Mouse (Mus musculus) spleen, adult 18-20 months (tissue): Measurements from ENCODE around the gene Mutyh.
"Not testable (repeated sequence)": the region's sequence is repeated elsewhere in the genome, so short reads cannot be mapped to it uniquely, and the experiment has no call there.

Source experiments
- DNase-seq, 2 experiments: peaks; one replicate each; pipeline ENCODE4 v3.0.0; 2022; ENCODE audit warnings: mixed read lengths in 2 of 2

Mutyh gene

GRCm38 (mm10) chr4:116820902-116821693, 13.6 kb downstream of the Mutyh start:
- DNase-seq: peak; percentile 14 to 55

DNA sequence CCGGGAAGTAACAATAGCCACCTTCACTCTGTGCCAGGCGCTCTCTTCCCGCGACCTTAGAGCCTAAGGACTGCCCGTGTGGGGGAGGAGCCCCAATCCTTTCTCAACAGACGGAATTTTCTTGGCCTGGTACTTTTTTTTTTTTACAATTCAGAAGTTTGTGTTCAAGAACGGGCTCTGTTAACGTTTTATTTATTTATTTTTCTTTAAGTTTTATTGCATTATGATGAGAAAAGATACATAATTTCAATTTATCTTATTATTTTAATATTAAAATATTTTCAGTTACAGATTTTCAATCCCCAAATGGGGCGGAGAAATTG, 14.1 kb downstream of the Mutyh start, which contains the start of gene Hpdl:
TSS of gene Hpdl (minus strand) at position 14 of the 323 bp plus-strand sequence.
- DNase-seq: no peak

DNA sequence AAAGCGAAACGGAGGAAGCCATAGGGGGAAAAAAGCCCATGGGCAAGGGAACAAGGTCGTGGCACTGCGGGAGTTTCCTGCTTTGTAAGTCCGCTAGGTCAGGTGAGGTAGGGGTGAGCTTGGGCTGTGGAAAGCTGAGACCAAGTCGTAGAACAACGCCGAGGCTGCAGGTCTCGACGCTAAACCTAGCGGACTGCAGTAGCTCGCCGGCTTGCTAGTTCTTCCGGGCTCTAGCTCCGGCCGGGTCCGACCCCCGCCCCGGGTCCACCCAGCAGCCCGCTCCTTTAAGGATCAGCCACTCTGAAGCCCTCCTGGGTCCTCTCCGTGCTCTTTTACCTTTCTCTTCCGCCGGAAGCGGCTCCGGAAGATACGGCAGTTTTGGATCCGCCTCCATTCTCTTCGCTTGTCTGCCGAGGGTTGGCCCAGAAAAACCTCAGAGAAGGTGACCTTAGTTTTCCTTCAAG, 17.1 kb downstream of the Mutyh start:
- DNase-seq: peak; percentile 46 to 63

DNA sequence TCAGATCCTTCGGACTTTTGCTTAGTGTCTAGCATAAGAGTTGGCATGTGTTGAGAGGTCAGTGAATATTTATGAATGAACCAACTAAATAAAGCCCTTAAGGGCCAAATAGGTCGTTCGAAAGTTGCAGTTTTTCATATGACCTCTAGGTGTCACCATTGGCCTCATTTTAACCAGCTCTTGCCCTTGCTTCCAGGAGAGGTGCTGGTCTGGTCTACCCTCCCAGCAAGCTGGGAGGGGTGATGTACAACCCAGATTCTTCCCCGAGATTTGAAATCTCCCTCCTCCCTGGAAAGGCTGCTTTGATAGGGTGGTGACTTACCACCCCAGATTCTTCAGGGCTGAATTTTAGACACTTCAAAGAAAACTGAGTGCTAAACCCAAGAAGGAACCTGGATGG, 20.3 kb downstream of the Mutyh start:
- DNase-seq: no peak

DNA sequence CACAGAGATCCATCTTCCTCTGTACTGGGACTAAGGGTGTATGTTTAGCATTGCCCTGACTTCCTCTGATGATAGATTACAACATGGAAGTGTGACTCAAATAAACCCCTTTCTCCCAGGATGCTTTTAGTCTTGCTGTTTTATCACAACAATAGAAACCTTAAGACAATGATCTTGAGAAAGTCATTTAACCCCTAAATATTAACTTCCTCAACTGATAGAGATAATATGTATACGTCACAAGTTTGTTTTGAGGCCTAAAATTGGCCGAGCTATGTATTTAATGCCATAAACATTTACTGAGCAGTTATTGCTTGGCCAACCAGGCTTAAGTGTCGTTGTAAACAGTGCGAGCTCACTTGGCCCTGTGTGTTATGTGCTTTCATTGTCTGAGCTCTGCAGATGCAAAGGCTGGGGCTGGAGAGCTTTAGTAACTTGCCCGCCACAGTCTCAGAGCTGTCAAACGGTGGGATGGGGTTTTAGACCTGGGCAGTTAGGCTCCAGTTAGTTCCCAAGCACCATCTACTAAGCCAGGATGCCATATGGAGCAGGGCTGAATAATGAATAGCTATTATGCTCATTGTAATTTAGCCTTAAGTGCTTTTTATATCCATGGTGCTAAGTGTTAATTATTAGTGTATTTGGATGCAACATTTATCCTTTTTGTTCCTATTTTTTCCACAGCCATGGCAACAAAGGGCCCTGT, 22.0 kb downstream of the Mutyh start:
- DNase-seq: no peak

DNA sequence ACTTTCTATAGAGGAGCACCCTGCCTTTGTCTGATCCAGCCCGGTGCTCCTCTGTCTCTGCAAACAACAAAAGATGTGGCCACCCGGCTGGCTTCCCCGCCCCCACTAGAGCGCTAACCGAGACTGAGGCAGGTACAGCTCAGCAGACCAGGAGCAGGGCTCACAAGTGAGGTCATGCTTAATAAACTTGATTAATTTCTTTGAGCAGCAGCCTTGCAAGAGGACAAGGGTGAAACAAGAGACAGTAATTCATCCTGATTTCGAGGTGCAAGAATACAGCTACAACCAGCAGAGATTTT, 22.5 kb downstream of the Mutyh start:
- no peak for DNase-seq

- DNase-seq: no peak
Measured at GRCm38 (mm10) chr4:116838999-116839398, 31.5 kb downstream of the Mutyh start.

- DNase-seq: not testable (repeated sequence)
Measured at GRCm38 (mm10) chr4:116840096-116840495, 32.6 kb downstream of the Mutyh start.

- DNase-seq: no peak
Measured at GRCm38 (mm10) chr4:116840841-116841240, 33.3 kb downstream of the Mutyh start.

DNA sequence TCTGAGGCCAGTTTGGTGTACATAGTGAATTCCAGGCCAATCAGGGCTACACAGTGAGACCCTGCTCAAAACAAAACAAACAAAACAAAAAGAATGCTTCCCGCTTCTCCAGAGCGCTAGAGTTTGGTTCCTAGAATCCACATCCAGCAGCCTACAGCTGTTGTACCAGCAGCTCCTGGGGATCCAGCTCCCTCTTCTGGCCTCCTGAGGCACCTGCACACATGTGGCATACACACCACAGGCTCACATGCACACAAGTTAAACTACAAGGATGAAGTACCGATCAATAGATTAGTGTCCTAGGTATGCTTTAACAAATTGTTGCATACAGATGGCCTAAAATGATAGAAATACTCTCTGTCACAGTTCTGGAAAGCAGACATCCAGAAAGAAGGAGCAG, 36.8 kb downstream of the Mutyh start:
- no peak for DNase-seq

DNA sequence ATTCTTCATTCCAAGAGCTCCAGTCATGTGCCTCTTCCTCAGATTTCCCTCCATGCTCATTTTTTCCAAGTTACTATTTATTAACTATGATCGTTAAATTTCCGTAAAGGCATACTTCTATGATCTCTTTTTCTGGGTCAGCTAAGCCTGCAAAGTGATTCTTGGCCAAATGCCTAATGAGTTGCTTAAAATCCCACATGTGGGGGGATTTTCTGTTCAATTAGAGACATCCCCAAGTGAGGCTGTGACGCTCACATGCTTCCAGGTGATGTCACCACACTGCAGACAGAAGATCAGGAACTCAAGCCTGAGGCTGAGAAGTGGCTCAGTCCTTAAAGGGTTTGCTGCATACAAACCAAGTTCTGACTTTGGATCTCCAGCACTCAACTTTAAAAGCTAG, 42.4 kb downstream of the Mutyh start:
- DNase-seq: no peak

DNA sequence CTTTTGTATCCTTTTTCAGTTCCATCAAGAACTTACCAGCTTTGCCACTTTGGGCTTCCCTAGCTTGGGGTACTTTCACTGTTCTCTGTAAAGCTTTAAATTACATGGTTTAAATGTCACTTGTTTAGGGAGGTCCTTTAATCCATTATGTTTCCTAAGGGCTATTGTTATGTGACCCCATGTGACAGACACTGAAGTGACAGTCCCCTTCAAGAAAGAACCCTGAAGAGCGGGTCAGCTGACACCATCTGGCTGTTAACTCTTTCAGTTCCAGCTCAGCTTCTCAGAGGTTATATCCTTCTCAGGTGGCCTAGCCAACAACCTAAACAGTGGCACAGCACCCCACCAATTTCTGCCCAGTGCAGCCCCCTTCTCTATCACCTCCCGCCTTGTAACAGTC, 46.8 kb downstream of the Mutyh start:
- no peak for DNase-seq

DNA sequence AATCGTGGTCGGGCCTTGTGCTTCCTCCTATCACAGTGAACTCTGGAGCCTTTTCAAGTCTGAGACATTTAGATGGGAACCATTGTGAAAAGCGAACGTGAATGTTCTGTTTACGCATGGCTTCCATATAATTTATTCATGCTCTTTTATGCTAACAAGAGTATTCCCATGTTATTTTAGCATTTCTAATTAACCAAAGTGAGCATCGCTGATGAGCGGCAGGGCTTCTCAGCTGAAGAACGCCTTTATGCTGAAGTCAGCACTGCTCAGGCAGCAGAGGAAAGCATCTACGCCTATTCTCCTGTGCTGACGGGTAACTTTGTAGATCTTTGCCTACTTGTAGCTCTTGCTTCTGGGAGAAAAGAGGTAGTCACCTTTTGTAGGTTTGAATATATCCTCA, 49.7 kb downstream of the Mutyh start:
- no peak for DNase-seq

DNA sequence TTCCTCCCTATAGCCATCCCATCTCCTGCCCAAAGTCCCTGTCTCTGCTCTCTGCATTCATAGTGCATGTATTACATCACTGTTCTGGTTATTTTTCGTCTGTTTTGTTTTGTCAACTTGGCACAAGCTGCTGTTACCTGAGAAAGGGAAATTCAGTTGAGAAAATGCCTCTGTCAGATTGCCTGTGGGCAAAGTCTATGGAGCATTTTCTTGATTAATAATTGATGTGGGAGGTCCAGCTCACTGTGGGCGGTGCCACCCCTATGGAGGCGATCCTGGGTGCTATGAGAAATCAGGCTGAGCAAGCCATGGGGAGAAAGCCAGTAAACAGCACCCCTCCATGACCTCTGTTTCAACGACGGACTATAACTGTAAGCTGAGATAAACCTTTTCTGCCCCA, 52.2 kb downstream of the Mutyh start:
- no peak for DNase-seq

- DNase-seq: no peak
Measured at GRCm38 (mm10) chr4:116862023-116862422, 54.5 kb downstream of the Mutyh start.
